Mouse (Mus musculus): ENCODE results near the gene Cfap54.

The Cfap54 gene

DNA sequence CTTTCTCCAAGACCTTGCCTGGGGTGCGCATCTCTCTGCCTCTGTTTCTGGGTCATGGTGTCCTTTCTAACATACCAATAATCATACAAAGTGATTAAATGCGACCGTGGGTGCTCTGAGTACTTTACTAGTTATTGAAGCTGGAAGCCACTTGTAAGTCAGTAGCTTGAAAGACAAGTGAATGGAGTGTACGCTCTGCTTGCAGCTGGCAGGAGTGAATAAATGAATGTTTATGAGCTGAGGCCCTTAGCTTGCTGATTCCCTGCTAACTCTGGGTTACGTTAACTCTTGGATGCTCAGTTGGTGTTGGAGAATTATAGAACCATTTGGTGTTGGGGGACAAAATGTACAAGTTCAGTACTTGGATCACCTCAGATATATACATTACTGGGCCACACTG, 298.7 kb downstream of the Cfap54 start:
- DNase-seq (ENCODE audit: low spot score in 2 of 2) = no peak

DNA sequence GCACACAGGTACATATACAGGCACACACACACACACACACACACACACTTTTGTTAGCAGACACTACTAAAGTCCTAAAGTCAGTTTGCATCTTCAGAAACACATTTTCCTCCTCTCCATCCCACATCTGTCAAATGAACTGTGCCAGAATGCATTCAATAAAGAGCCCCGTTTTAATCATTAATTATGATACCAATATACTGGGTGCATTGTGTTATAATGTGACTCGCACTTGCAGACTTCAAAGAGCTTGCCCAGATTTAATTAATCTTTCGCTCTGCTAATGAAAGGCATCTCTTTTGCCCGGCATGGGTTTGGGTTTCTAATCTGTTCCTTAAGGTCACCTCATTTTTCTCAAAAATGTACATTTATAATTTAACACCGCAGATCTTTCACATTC, 327.1 kb downstream of the Cfap54 start:
- DNase-seq (ENCODE audit: low spot score in 2 of 2) = no peak

DNA sequence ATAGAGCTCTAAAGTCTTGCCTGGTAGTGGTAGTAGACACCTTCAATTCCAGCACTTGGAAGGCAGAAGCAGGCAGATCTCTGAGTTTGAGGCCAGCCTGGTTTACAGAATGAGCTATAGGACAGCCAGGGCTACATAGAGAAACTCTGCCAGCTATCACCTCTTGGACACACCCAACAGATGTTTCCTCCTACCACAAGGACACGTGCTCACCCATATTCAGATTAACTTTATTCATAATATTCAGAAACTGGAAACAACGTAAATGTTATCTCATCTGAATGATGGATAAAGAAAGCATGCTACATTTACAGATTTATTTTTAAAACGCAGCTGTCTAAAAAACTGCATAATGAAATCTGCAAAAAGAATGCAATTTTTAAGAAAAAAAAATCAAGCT, 351.1 kb downstream of the Cfap54 start:
- DNase-seq (ENCODE audit: low spot score in 2 of 2) = no peak

DNA sequence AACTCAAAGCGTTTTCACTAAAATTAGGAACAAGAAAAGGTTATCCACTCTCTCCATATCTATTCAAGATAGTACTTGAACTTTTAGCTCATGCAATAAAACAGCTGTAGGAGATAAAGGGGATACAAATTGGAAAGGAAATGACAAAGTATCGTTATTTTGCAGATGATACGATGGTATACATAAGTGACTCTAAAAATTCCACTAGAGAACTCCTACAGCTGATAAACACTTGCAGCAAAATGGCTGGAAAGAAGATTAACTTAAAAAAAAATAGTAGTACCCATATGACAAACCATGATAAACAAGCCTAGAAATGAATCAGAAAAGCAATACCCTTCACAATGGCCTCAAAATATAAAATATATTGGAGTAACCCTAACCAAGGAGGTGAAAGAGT, 352.7 kb downstream of the Cfap54 start:
- DNase-seq (ENCODE audit: low spot score in 2 of 2) = no peak
